Mouse (Mus musculus) megakaryocyte, embryonic 14.5 days (primary cell): ENCODE results near the gene Isg20l2.

Source experiments
- FLI1 ChIP-seq: IDR thresholded peaks from 2 replicates; pipeline ENCODE4 v1.6.1; 2012; ENCODE audit warnings: low read length, inconsistent platforms, mixed read lengths
- GATA1 ChIP-seq: IDR thresholded peaks from 3 replicates; pipeline ENCODE4 v1.6.1; 2012; ENCODE audit warnings: mixed read lengths, low read length, inconsistent platforms, borderline replicate concordance

GRCm38 (mm10) chr3:87906601-87906980 lies 23.5 kb upstream of the Isg20l2 start:
- no peak for TF ChIP-seq GATA1
- TF ChIP-seq FLI1: no peak
